Mouse (Mus musculus) midbrain, postnatal 0 days (tissue): ENCODE data around the gene Ndufa8. TPM values are rescaled to one million over a fixed set of nuclear protein-coding genes. Genes with fewer than 3 reads are reported as not detected.
A peak's percentile ranks its signal among the peaks of the same experiment; 100 is the strongest.

Experiments used
- ATAC-seq: fragments of 200-750 bp; cut with Nextera tagmentation; 2 replicates; pipeline ENCODE4 v1.8.0; 2017; ENCODE audit warnings: moderate number of reproducible peaks, mild to moderate bottlenecking, moderate TSS enrichment, moderate library complexity; ENCODE audit not compliant: low FRiP score
- DNase-seq: peaks from one replicate; pipeline ENCODE4 v3.0.0-alpha.2; 2015; ENCODE audit warnings: low spot score
- H3K27ac ChIP-seq: fragments of 300-500 bp; sonication (generic); 2 replicates; pipeline ENCODE4 v1.5.1; 2014; ENCODE audit warnings: low read depth, mild to moderate bottlenecking, low read length, mixed read lengths
- H3K27me3 ChIP-seq: fragments of 300-500 bp; sonication (generic); 2 replicates; pipeline ENCODE4 v1.6.1; 2014; ENCODE audit warnings: low read length, control low read depth, mixed read lengths; ENCODE audit not compliant: insufficient read depth
- H3K36me3 ChIP-seq: fragments of 300-500 bp; sonication (generic); 2 replicates; pipeline ENCODE4 v1.6.1; 2014; ENCODE audit warnings: low read length, control low read depth, mixed read lengths; ENCODE audit not compliant: insufficient read depth
- H3K4me1 ChIP-seq: fragments of 300-500 bp; sonication (generic); 2 replicates; pipeline ENCODE4 v1.6.1; 2014; ENCODE audit warnings: mild to moderate bottlenecking, control low read depth, antibody characterized with exemption, low read length, mixed read lengths; ENCODE audit not compliant: insufficient read depth
- H3K4me2 ChIP-seq: fragments of 300-500 bp; sonication (generic); 2 replicates; pipeline ENCODE4 v1.6.1; 2014; ENCODE audit warnings: low read depth, mild to moderate bottlenecking, low read length, mixed read lengths; ENCODE audit not compliant: poor library complexity, severe bottlenecking
- H3K4me3 ChIP-seq: fragments of 300-500 bp; sonication (generic); 2 replicates; pipeline ENCODE4 v1.5.1; 2014; ENCODE audit warnings: low read depth, mild to moderate bottlenecking, low read length, moderate library complexity
- H3K9ac ChIP-seq: fragments of 300-500 bp; sonication (generic); replicated peaks from 2 replicates; pipeline ENCODE4 v1.6.1; 2014; ENCODE audit warnings: mild to moderate bottlenecking, low read length, moderate library complexity, mixed read lengths; ENCODE audit not compliant: poor library complexity, severe bottlenecking
- H3K9me3 ChIP-seq: fragments of 300-500 bp; sonication (generic); 2 replicates; pipeline ENCODE4 v1.6.1; 2016; ENCODE audit warnings: low read length, control low read depth
- CTCF ChIP-seq: IDR thresholded peaks from 2 replicates; pipeline ENCODE4 v1.5.1; 2016; ENCODE audit warnings: antibody characterized with exemption, mild to moderate bottlenecking
- WGBS: fragments of 180-500 bp; shearing (Covaris S2); extraction: QIAGEN DNeasy Blood & Tissue Kit; methylation state at CpG from one replicate; pipeline ENCODE4 v1.1.7; 2014; 5-methylcytosine and 5-hydroxymethylcytosine counted together
- polyA plus RNA-seq: library from polyadenylated mRNA; unstranded; fragments of >200 nt; fragmentation: Nextera tagmentation; extraction: Ambion mirVana; gene quantifications from 2 replicates; pipeline ENCODE4 v1.2.1, GENCODE M21; 2015
- total RNA-seq: library from RNA; depleted of rRNA; stranded (reverse); fragments of >200 nt; gene quantifications from 2 replicates; pipeline ENCODE4 v1.2.3, GENCODE M21; 2014

Ndufa8 gene
- total and polyA plus RNA-seq, 2 experiments from 2014 or later, result 95.2 to 339 TPM

- WGBS, result 6% methylated on average over 4 of the region's 4 CpGs
- no peak for TF ChIP-seq CTCF
- H3K36me3 ChIP-seq, result no peaks in the 10 kb centered on the region
- H3K27ac ChIP-seq, result no peak overlapping the region
- H3K4me1 ChIP-seq, result peaks cover 4% of the 10 kb centered on the region; the same call in 1 of the 2 replicates
- no peaks in the 10 kb centered on the region for H3K9me3 ChIP-seq
- H3K9ac ChIP-seq, result no peak overlapping the region
- no peak overlapping the region for H3K4me3 ChIP-seq
- no peak for DNase-seq
- peaks cover 79% of the 10 kb centered on the region for H3K27me3 ChIP-seq
- no peak overlapping the region for H3K4me2 ChIP-seq
- ATAC-seq, result no peak
Observed at GRCm38 (mm10) chr2:36092748-36093147, 43.5 kb upstream of the Ndufa8 start.

DNA sequence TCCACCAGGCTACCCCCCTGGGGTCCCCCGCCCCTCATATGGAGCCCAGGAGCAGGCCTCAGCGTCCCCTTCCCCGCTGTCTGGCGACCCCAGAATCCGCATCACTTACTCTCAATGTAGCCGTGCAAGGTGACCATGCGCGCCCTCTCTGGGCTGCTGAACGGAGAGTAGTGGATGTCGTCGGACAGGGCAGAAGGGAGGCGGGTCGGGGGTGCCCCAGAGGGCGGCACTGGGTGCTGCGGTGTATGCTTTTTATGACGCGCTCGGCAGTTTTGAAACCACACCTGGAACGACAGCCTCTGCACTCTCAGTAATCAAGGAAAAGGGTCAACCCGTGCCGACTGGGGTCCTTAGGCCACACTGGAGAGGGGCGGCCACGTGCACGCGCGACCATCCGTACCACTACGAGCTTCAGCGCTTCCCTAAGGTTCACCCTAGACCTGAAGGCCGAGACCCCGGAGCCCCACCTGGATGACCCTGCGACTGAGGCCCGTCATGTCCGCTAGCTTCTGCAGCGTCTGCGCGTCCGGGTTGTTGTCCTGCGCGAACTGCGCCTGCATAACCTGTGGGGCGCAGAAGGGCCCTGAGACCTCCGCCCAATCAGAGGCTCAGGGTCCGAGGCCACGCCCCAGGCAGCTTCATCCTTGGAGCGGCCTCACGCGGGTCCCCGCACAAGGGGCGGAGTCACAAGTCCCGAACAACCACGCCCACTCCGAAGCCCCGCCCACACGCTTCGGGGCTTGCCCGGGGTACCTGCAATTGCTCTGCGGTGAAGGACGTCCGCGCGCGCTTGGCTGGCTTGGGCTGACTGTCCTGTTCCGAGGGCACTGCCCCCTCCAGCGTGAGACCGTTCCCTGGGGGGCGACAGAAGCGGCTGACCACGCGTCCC is 41.9 kb upstream of the Ndufa8 start:
- Histone ChIP-seq H3K36me3 (no peaks in the 10 kb centered on the region), H3K9ac (no peak overlapping the region), H3K4me3 (peak overlapping the region; percentile 43), H3K9me3 (no peaks in the 10 kb centered on the region), H3K27me3 (peaks cover 68% of the 10 kb centered on the region), H3K4me2 (peak overlapping the region; percentile 74), H3K27ac (no peak overlapping the region), H3K4me1 (peaks cover 4% of the 10 kb centered on the region; the same call in 1 of the 2 replicates)
- DNase-seq (no peak), ATAC-seq (peak; percentile 58)
- TF ChIP-seq CTCF, result no peak
- 2% methylated on average over 70 of the region's 70 CpGs for WGBS

DNA sequence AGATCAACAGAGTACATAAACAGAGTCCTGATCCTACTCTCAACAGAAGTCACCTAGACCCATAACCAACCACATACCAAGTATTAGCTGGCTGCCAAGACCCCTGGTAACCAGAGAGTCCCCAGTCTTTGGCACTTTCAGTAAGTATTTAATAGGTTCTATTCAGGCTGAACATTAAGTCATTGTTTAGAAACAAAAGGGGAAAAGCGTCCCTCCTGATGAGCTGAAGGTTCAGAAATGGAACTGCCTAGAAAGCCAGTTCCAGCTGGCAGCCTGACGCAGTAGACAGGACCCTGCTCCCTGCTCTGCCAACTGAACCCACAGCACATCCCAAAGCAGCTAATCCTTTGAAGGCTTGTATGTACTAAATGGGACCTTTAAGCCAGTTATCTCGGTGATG is 40.0 kb upstream of the Ndufa8 start:
- H3K36me3 ChIP-seq, result no peaks in the 10 kb centered on the region
- no peak overlapping the region for H3K4me2 ChIP-seq
- no peak overlapping the region for H3K9ac ChIP-seq
- H3K27me3 ChIP-seq, result peaks cover 50% of the 10 kb centered on the region
- H3K9me3 ChIP-seq, result no peaks in the 10 kb centered on the region
- WGBS, result 34% methylated on average over 3 of the region's 3 CpGs
- ATAC-seq (no peak), DNase-seq (no peak)
- no peak overlapping the region for H3K27ac ChIP-seq
- peaks cover 4% of the 10 kb centered on the region; the same call in 1 of the 2 replicates for H3K4me1 ChIP-seq
- no peak overlapping the region for H3K4me3 ChIP-seq
- no peak for TF ChIP-seq CTCF

- Histone ChIP-seq H3K27me3 (peaks cover 22% of the 10 kb centered on the region), H3K9me3 (no peaks in the 10 kb centered on the region), H3K4me3 (no peak overlapping the region), H3K9ac (no peak overlapping the region), H3K4me2 (no peak overlapping the region), H3K4me1 (no peaks in the 10 kb centered on the region), H3K36me3 (no peaks in the 10 kb centered on the region), H3K27ac (no peak overlapping the region)
- TF ChIP-seq CTCF, result no peak
- no peak for DNase-seq
- WGBS, result 94% methylated on average over 1 of the region's 1 CpGs
- ATAC-seq, result no peak
Observed at GRCm38 (mm10) chr2:36085041-36085440, 35.8 kb upstream of the Ndufa8 start.

GRCm38 (mm10) chr2:36082802-36083580 is 33.8 kb upstream of the Ndufa8 start:
- H3K9ac ChIP-seq, result no peak overlapping the region
- no peak overlapping the region for H3K27ac ChIP-seq
- no peaks in the 10 kb centered on the region for H3K9me3 ChIP-seq
- H3K27me3 ChIP-seq, result peaks cover 6% of the 10 kb centered on the region; the same call in 1 of the 2 replicates
- DNase-seq (no peak), ATAC-seq (no peak)
- 80% methylated on average over 9 of the region's 9 CpGs for WGBS
- no peaks in the 10 kb centered on the region for H3K36me3 ChIP-seq
- no peak overlapping the region for H3K4me2 ChIP-seq
- no peaks in the 10 kb centered on the region for H3K4me1 ChIP-seq
- TF ChIP-seq CTCF, result no peak
- no peak overlapping the region for H3K4me3 ChIP-seq

DNA sequence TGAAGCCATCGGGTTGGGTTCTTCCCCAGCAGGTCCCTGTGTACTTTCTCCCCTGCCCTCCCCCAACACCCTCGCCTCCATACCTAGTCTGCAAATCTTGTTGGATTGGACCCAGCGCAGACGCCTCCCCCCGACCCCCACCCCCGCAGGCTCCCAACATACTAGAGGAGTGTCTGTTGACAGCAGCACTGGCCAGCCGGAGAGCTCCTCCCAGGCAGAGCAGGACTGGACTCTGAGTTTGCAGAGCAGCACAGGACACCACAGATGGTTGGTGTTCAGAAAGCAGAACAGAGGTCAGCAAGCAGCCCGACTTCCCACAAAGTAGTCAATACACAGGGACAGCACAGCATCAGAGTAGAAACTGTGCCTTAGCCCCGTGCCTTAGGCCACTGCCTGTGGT is 32.2 kb upstream of the Ndufa8 start:
- no peaks in the 10 kb centered on the region for H3K9me3 ChIP-seq
- H3K27ac ChIP-seq, result no peak overlapping the region

More for the DNA sequence above, 32.2 kb upstream of the Ndufa8 start:
- Histone ChIP-seq H3K36me3 (no peaks in the 10 kb centered on the region), H3K4me3 (no peak overlapping the region), H3K9ac (no peak overlapping the region), H3K27me3 (no peaks in the 10 kb centered on the region; the same call in 1 of the 2 replicates), H3K4me2 (no peak overlapping the region), H3K4me1 (no peaks in the 10 kb centered on the region)
- ATAC-seq (no peak), DNase-seq (no peak)
- 36% methylated on average over 9 of the region's 9 CpGs for WGBS
- TF ChIP-seq CTCF, result no peak
